Mouse (Mus musculus): ENCODE results near the gene Bax. TPM values are rescaled to one million over a fixed set of nuclear protein-coding genes. Genes with fewer than 3 reads are reported as not detected.
A peak's percentile ranks its signal among the peaks of the same experiment; 100 is the strongest.
"Not testable (repeated sequence)": the region's sequence is repeated elsewhere in the genome, so short reads cannot be mapped to it uniquely, and the experiment has no call there.

Gene Bax
- polyA plus RNA-seq, 1 experiment from 2014 or later: 185 TPM

GRCm38 (mm10) chr7:45491264-45491663 is 24.6 kb upstream of the Bax start:
- Histone ChIP-seq H3K36me3 (peaks cover 27% of the 10 kb centered on the region), H3K27ac (no peak overlapping the region), H3K9ac (no peak overlapping the region), H3K4me3 (replicated peaks) (no peak overlapping the region), H3K4me2 (replicated peaks) (peak overlapping the region; percentile 5), H3K27me3 (replicated peaks) (no peaks in the 10 kb centered on the region), H3K9me3 (no peaks in the 10 kb centered on the region), H3K4me1 (replicated peaks) (peaks cover 27% of the 10 kb centered on the region)
- ATAC-seq: peak; percentile 60
- WGBS: 11% methylated on average over 3 of the region's 3 CpGs

- H3K4me2 ChIP-seq (replicated peaks): peak overlapping the region; percentile 5
- no peak overlapping the region for H3K9ac ChIP-seq
- no peak overlapping the region for H3K4me3 ChIP-seq (replicated peaks)
- H3K9me3 ChIP-seq: no peaks in the 10 kb centered on the region
- H3K27ac ChIP-seq: no peak overlapping the region
- ATAC-seq: peak; percentile 39; the same call in 1 of the 2 replicates
- no peaks in the 10 kb centered on the region for H3K27me3 ChIP-seq (replicated peaks)
- 25% methylated on average over 9 of the region's 9 CpGs for WGBS
- H3K36me3 ChIP-seq: peaks cover 27% of the 10 kb centered on the region
- peaks cover 27% of the 10 kb centered on the region for H3K4me1 ChIP-seq (replicated peaks)
Measured at GRCm38 (mm10) chr7:45490822-45491221, 24.1 kb upstream of the Bax start.

- H3K9me3 ChIP-seq: no peaks in the 10 kb centered on the region
- H3K27ac ChIP-seq: no peak overlapping the region
- peaks cover 27% of the 10 kb centered on the region for H3K4me1 ChIP-seq (replicated peaks)
- no peaks in the 10 kb centered on the region for H3K27me3 ChIP-seq (replicated peaks)
- H3K36me3 ChIP-seq: peaks cover 18% of the 10 kb centered on the region
- H3K4me3 ChIP-seq (replicated peaks): no peak overlapping the region
- no peak overlapping the region for H3K4me2 ChIP-seq (replicated peaks)
- ATAC-seq: no peak
- 73% methylated on average over 7 of the region's 7 CpGs for WGBS
- H3K9ac ChIP-seq: no peak overlapping the region
Measured at GRCm38 (mm10) chr7:45489578-45489977, 22.9 kb upstream of the Bax start.

- Histone ChIP-seq H3K27ac (peak within 1 kb of the TSS; percentile 62; the same call in 1 of the 2 replicates), H3K9ac (peak within 1 kb of the TSS; percentile 55), H3K4me1 (replicated peaks) (peaks cover 27% of the 10 kb centered on the region), H3K36me3 (peaks cover 10% of the 10 kb centered on the region; the same call in 1 of the 2 replicates), H3K27me3 (replicated peaks) (no peaks in the 10 kb centered on the region), H3K9me3 (no peaks in the 10 kb centered on the region), H3K4me2 (replicated peaks) (peak within 1 kb of the TSS; percentile 77), H3K4me3 (replicated peaks) (peak within 1 kb of the TSS; percentile 46)
- peak; percentile 43 for ATAC-seq
- 11% methylated on average over 38 of the region's 38 CpGs for WGBS
Measured at GRCm38 (mm10) chr7:45488293-45489204, 21.9 kb upstream of the Bax start, which contains the start of gene Dhdh. Dhdh (minus strand) TSS chr7:45488805.

GRCm38 (mm10) chr7:45487861-45488292 is 21.2 kb upstream of the Bax start:
- Histone ChIP-seq H3K9me3 (no peaks in the 10 kb centered on the region), H3K9ac (0 out of 2 replicates have a peak overlapping the region, but pooled peaks have one; percentile 55), H3K4me2 (replicated peaks) (peak overlapping the region; percentile 77), H3K4me3 (replicated peaks) (peak overlapping the region; percentile 46), H3K36me3 (peaks cover 4% of the 10 kb centered on the region; the same call in 1 of the 2 replicates), H3K27me3 (replicated peaks) (no peaks in the 10 kb centered on the region), H3K27ac (peak overlapping the region; percentile 62; the same call in 1 of the 2 replicates), H3K4me1 (replicated peaks) (peaks cover 27% of the 10 kb centered on the region)
- ATAC-seq: 0 out of 2 replicates have a peak, but pooled peaks have one; percentile 4
- 46% methylated on average over 11 of the region's 11 CpGs for WGBS

GRCm38 (mm10) chr7:45486761-45487415 is 20.2 kb upstream of the Bax start, which contains the start of gene Gm45808:
Gm45808 (minus strand) TSS chr7:45486811.
- Histone ChIP-seq H3K27ac (peak within 1 kb of the TSS; percentile 62; the same call in 1 of the 2 replicates), H3K4me3 (replicated peaks) (no peak within 1 kb of the TSS), H3K27me3 (replicated peaks) (no peaks in the 10 kb centered on the region), H3K4me2 (replicated peaks) (peak within 1 kb of the TSS; percentile 77; the same call in 1 of the 2 replicates), H3K9me3 (no peaks in the 10 kb centered on the region), H3K36me3 (no peaks in the 10 kb centered on the region), H3K9ac (no peak within 1 kb of the TSS), H3K4me1 (replicated peaks) (peaks cover 23% of the 10 kb centered on the region)
- ATAC-seq: no peak
- WGBS: 83% methylated on average over 12 of the region's 12 CpGs

DNA sequence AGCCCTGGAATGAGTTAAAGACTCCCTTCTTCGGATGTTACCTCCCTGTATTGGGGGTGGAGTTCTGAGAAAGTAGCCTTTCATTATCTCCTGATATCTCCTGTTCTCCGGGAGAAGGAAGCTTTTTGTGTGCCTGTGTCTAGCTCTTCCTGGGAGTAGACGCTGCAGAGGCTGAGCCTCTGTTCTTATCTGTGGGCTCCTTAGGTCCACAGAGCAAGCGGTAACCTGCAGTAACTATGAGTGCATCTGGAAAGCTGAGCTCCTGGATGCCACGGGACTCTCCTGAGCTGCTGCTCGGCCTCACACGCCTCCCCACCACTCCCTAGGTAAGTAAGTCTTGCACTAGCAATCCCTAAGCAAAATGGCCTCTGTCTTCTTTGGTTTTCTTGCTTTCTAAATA is 19.5 kb upstream of the Bax start:
- Histone ChIP-seq H3K9ac (no peak overlapping the region), H3K27ac (no peak overlapping the region), H3K4me3 (replicated peaks) (no peak overlapping the region), H3K9me3 (no peaks in the 10 kb centered on the region), H3K4me1 (replicated peaks) (peaks cover 20% of the 10 kb centered on the region), H3K36me3 (no peaks in the 10 kb centered on the region), H3K27me3 (replicated peaks) (no peaks in the 10 kb centered on the region), H3K4me2 (replicated peaks) (no peak overlapping the region)
- no peak for ATAC-seq
- 60% methylated on average over 7 of the region's 7 CpGs for WGBS

GRCm38 (mm10) chr7:45484985-45485384 is 18.3 kb upstream of the Bax start:
- 84% methylated on average over 5 of the region's 5 CpGs for WGBS
- H3K27me3 ChIP-seq (replicated peaks): not testable (repeated sequence)

DNA sequence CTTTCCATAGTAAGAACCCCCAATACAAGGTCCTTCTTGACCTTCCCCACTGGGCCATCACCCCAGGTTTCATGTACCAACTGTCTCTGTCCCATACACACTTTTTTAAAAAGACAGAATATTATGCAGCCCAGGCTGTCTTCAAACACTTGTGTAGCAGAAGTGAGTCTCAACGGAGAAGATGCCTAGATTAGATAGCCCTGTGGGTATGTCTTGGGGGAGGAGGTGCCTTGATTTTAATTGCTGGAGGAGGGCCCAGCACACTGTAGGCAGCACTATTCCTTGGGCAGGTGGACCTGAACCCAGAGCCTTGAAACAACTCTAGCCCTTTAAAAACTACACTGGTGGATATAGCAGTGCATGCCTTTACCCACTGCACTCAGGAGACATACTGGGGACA is 15.5 kb upstream of the Bax start:
- Histone ChIP-seq H3K36me3 (no peaks in the 10 kb centered on the region), H3K4me3 (replicated peaks) (no peak overlapping the region), H3K4me2 (replicated peaks) (no peak overlapping the region), H3K9me3 (no peaks in the 10 kb centered on the region), H3K4me1 (replicated peaks) (no peaks in the 10 kb centered on the region), H3K27ac (no peak overlapping the region), H3K9ac (no peak overlapping the region), H3K27me3 (replicated peaks) (no peaks in the 10 kb centered on the region)
- ATAC-seq: no peak
- WGBS: 73% methylated on average over 1 of the region's 1 CpGs

More at GRCm38 (mm10) chr7:45484985-45485384, 18.3 kb upstream of the Bax start:
- not testable (repeated sequence) for H3K4me2 ChIP-seq (replicated peaks); ATAC-seq; H3K27ac ChIP-seq; H3K4me3 ChIP-seq (replicated peaks); H3K9me3 ChIP-seq; H3K36me3 ChIP-seq; H3K9ac ChIP-seq
- H3K4me1 ChIP-seq (replicated peaks): peaks cover 11% of the 10 kb centered on the region; the same call in 1 of the 2 replicates

DNA sequence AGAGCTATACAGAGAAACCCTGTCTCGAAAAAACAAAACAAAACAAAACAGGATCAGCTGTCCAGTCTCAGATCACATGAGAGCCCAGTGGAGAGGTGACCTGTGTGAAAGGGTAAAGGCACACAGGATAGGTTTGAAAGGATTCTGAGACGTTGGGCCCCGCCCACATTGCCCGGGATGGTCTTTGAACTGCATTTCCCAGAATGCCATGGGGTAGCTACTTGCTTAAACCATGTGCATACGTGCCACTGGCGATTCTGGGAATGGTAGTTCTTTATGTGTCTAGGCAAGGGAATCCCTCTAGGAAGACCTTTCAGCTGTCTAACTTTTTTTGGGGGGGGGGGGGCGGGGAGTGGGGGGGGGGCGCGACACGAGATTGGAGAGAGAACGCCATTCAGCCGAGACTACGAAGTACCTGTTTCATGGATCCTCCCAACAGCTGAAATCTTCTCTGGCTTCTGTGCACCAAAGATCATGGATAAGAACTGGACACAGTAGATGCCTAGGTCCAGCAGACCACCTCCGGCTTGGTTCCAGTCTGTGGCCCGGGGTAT is 14.8 kb upstream of the Bax start, which contains the start of gene Tulp2:
Gene Tulp2, plus strand, starts transcription at position 504 of the 554 bp plus-strand sequence.
- Histone ChIP-seq H3K9me3 (no peaks in the 10 kb centered on the region), H3K4me1 (replicated peaks) (no peaks in the 10 kb centered on the region), H3K9ac (no peak within 1 kb of the TSS), H3K4me2 (replicated peaks) (no peak within 1 kb of the TSS), H3K27me3 (replicated peaks) (no peaks in the 10 kb centered on the region), H3K4me3 (replicated peaks) (no peak within 1 kb of the TSS), H3K36me3 (no peaks in the 10 kb centered on the region), H3K27ac (no peak within 1 kb of the TSS)
- ATAC-seq: peak; percentile 76
- 54% methylated on average over 15 of the region's 15 CpGs for WGBS

DNA sequence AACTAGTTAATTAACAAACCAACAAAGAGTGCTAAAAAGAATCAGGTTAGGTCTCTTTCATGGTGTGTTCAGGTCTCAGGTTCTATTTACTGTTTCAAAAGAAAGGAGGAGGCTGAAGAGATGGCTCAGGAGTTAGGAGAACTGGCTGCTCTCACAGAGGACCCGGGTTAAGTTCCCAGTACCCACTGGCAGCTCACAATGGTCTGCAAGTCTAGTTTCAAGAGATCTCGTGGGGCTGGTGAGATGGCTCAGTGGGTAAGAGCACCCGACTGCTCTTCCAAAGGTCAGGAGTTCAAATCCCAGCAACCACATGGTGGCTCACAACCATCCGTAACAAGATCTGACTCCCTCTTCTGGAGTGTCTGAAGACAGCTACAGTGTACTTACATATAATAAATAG is 13.6 kb upstream of the Bax start:
- H3K4me2 ChIP-seq (replicated peaks); H3K9me3 ChIP-seq; H3K4me3 ChIP-seq (replicated peaks); H3K4me1 ChIP-seq (replicated peaks); H3K36me3 ChIP-seq; ATAC-seq; H3K27me3 ChIP-seq (replicated peaks); H3K27ac ChIP-seq; H3K9ac ChIP-seq: not testable (repeated sequence)
- 73% methylated on average over 4 of the region's 4 CpGs for WGBS

DNA sequence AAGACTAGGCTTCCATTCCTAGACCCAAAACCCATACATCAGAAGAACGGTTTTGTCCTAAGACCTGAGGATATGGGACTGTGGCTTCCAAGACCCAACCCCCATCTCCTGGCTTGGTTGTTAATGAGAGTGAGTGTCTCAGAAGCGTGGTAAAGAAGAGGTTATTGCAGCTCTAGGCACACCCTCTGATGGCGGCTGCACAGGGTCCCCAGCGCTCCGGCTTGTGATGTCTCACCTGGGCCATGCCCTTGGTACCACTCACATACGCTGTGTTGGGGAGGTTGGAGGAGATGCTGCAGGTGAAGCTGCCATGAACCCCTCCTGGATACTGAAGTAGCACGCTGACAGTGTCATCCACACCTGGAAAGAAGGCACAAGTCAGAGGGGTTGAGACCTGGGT is 12.1 kb upstream of the Bax start:
- H3K9ac ChIP-seq: no peak overlapping the region
- no peak overlapping the region for H3K4me3 ChIP-seq (replicated peaks)

More for the DNA sequence above, 12.1 kb upstream of the Bax start:
- Histone ChIP-seq H3K4me1 (replicated peaks) (0 out of 2 replicates have a peak, but pooled peaks cover 2% of the 10 kb centered on the region), H3K36me3 (no peaks in the 10 kb centered on the region), H3K27me3 (replicated peaks) (no peaks in the 10 kb centered on the region), H3K27ac (no peak overlapping the region), H3K4me2 (replicated peaks) (no peak overlapping the region), H3K9me3 (no peaks in the 10 kb centered on the region)
- 92% methylated on average over 7 of the region's 7 CpGs for WGBS
- ATAC-seq: no peak

Data from intestine, embryonic 15.5 days (tissue).